18 mouse cellular contexts compared by ENCODE assay signal in the genomic region with DNA sequence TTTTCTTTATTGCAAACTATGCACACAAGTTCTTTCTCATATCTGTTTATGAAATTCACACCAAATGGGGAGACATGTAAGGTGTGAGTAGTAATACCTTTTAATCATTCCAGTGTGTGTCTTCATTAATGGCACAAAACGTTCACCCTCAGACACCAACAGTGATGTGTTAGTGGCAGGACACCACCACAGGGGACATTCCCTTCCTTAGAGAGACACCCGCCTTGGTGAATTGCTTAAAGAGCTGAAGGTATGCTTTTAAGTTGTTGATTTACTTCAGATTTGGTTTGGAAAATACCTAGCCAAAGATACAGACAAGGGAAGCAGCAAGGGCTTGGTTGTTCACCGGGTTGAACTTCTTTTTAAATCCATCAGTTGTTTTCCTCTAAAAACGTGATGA.
DNase-seq lines count a peak whose midpoint lies in the region; ATAC-seq and TF ChIP-seq lines count a peak whose summit lies in the region.
"Had no signal": no experiment of that assay in that cellular context is flagged by ENCODE, and none has a peak within 500 bp of the region (broad histone marks: within the 10 kb centered on the region; RNA-seq: fewer than 3 reads in every experiment).

No protein-coding gene starts in this region.

- in situ Hi-C loops in CH12.LX (cut with MboI; ENCODE audit: low pct_ligation_motif_present, low pct_unique_long_range_greater_than_20kb, low sequenced_read_pairs), result no loop called here

- dilution Hi-C loops in CH12.LX (cut with MboI; ENCODE audit: extremely low pct_ligation_motif_present, extremely low pct_unique_long_range_greater_than_20kb, low sequenced_read_pairs), result no loop called here

- TF ChIP-seq CTCF in CH12.LX (conservative IDR thresholded peaks at IDR 0.05 in 1 of 2, IDR thresholded peaks at IDR 0.05 in 1 of 2; ENCODE audit: low read depth in 2 of 2, low read length in 2 of 2), result no peak

- no peak overlapping the region for H3K9ac ChIP-seq in CH12.LX (ENCODE audit: insufficient read depth, low read depth)
- H3K9ac ChIP-seq: embryonic facial prominence, embryonic 12.5 days; forebrain, embryonic 12.5 days; forebrain, embryonic 15.5 days; forebrain, postnatal 0 days had no signal

- H3K9me3 ChIP-seq in CH12.LX (replicated peaks; ENCODE audit: low read length), result no peaks in the 10 kb centered on the region
- H3K9me3 ChIP-seq: embryonic facial prominence, embryonic 10.5 days; embryonic facial prominence, embryonic 12.5 days; forebrain, embryonic 12.5 days; forebrain, embryonic 15.5 days had no signal

- H3K4me2 ChIP-seq in CH12.LX (ENCODE audit: insufficient read depth, low read depth, poor library complexity, severe bottlenecking), result no peak overlapping the region
- H3K4me2 ChIP-seq: embryonic facial prominence, embryonic 12.5 days; forebrain, embryonic 12.5 days; forebrain, embryonic 15.5 days had no signal

- H3K4me1 ChIP-seq in CH12.LX (ENCODE audit: control insufficient read depth in 1 of 2, insufficient read depth in 2 of 2), result peaks cover 42 to 83% of the 10 kb centered on the region in 2 experiments
- H3K4me1 ChIP-seq: embryonic facial prominence, embryonic 12.5 days; forebrain, embryonic 12.5 days; forebrain, embryonic 15.5 days had no signal

- peak; percentile 71 for ATAC-seq in CD4-positive, CD25-positive, alpha-beta regulatory T cell, adult 4 months
- ATAC-seq in inflammation-experienced regulatory T-cells, adult 6 months, result peak; percentile 42
- ATAC-seq: forebrain, embryonic 15.5 days; forebrain, postnatal 0 days had no signal

- H3K4me3 ChIP-seq in CH12.LX (replicated peaks in 1 of 3; ENCODE audit: low read depth in 2 of 3, low read length in 2 of 3, poor library complexity in 1 of 3), result no peak overlapping the region
- H3K4me3 ChIP-seq: embryonic facial prominence, embryonic 10.5 days; embryonic facial prominence, embryonic 12.5 days; forebrain, embryonic 12.5 days; forebrain, embryonic 15.5 days had no signal

- no peak; the same call in 1 of the 2 replicates for TF ChIP-seq RAD21 in CH12.LX (IDR thresholded peaks at IDR 0.05; ENCODE audit: low read depth, low read length)

- TF ChIP-seq POLR2A in CH12.LX (IDR thresholded peaks at IDR 0.05; ENCODE audit: low read depth, low read length), result no peak

- H3K27me3 ChIP-seq in CH12.LX (replicated peaks), result no peaks in the 10 kb centered on the region
- H3K27me3 ChIP-seq: embryonic facial prominence, embryonic 12.5 days; forebrain, embryonic 12.5 days; forebrain, embryonic 15.5 days had no signal

- no peaks in the 10 kb centered on the region for H3K36me3 ChIP-seq in CH12.LX (replicated peaks in 1 of 2; ENCODE audit: control insufficient read depth in 1 of 2, insufficient read depth in 1 of 2, low read length in 1 of 2)
- H3K36me3 ChIP-seq: embryonic facial prominence, embryonic 10.5 days; embryonic facial prominence, embryonic 12.5 days; forebrain, embryonic 12.5 days; forebrain, embryonic 15.5 days had no signal

- H3K27ac ChIP-seq in CH12.LX (ENCODE audit: insufficient read depth, low read depth), result no peak overlapping the region
- H3K27ac ChIP-seq: embryonic facial prominence, embryonic 10.5 days; embryonic facial prominence, embryonic 12.5 days; forebrain, embryonic 12.5 days; forebrain, embryonic 15.5 days had no signal

- no peak for TF ChIP-seq EP300 in CH12.LX (IDR thresholded peaks at IDR 0.05; ENCODE audit: low read length)

- no peaks in the 10 kb centered on the region for H3K79me2 ChIP-seq in CH12.LX (replicated peaks; ENCODE audit: control insufficient read depth, extremely low read depth, insufficient read depth, poor library complexity, severe bottlenecking)

- no peak for DNase-seq in CH12.LX (ENCODE audit: extremely low read depth)
- DNase-seq in urinary bladder, postnatal 25 days (ENCODE audit: low spot score), result no peak
- no peak for DNase-seq in liver
- DNase-seq: adrenal gland, adult 8-10 months; adrenal gland, postnatal 14 days; adrenal gland, postnatal 36 days; cerebellum, adult 11-12 months; cerebellum, adult 2 months; cerebellum, adult 9-10 months; cerebellum, postnatal 10 days; cerebellum, postnatal 25 days; forebrain, postnatal 0 days had no signal

TF ChIP-seq in CH12.LX, 34 proteins besides CTCF, POLR2A, EP300 and RAD21:
- TF ChIP-seq IRF4 (IDR thresholded peaks at IDR 0.05; ENCODE audit: low read depth, low read length), result no peak
- TF ChIP-seq ZMIZ1 (IDR thresholded peaks at IDR 0.05; ENCODE audit: low read depth, low read length), result no peak
- no peak; the same call in 1 of the 2 replicates for TF ChIP-seq ETS1 (conservative IDR thresholded peaks at IDR 0.05; ENCODE audit: low read depth, low read length)
- TF ChIP-seq BHLHE40 (IDR thresholded peaks at IDR 0.05; ENCODE audit: low read depth, low read length), result peak; percentile 77
- TF ChIP-seq USF2 (conservative IDR thresholded peaks at IDR 0.05; ENCODE audit: low read depth, low read length), result no peak
- TF ChIP-seq PAX5 (IDR thresholded peaks at IDR 0.05; ENCODE audit: low read length), result no peak
